Mouse (Mus musculus) heart, embryonic 11.5 days (tissue): ENCODE measurements around the gene Gatad1. TPM values are rescaled to one million over a fixed set of nuclear protein-coding genes. Genes with fewer than 3 reads are reported as not detected.

ENCODE experiments used
- ATAC-seq: fragments of 200-750 bp; cut with Nextera tagmentation; replicated peaks from 2 replicates; pipeline ENCODE4 v1.8.0; 2017; ENCODE audit warnings: moderate library complexity; ENCODE audit not compliant: insufficient number of reproducible peaks, low FRiP score, low TSS enrichment
- H3K27ac ChIP-seq: fragments of 300-500 bp; sonication (generic); 2 replicates; pipeline ENCODE4 v1.5.1; 2014; ENCODE audit warnings: mild to moderate bottlenecking, low read depth, low read length
- H3K27me3 ChIP-seq: fragments of 300-500 bp; sonication (generic); 2 replicates; pipeline ENCODE4 v1.6.1; 2014; ENCODE audit warnings: mild to moderate bottlenecking, low read length, mixed read lengths; ENCODE audit not compliant: control insufficient read depth, insufficient read depth
- H3K36me3 ChIP-seq: fragments of 300-500 bp; sonication (generic); 2 replicates; pipeline ENCODE4 v1.6.1; 2014; ENCODE audit warnings: mild to moderate bottlenecking, low read length, moderate library complexity, mixed read lengths; ENCODE audit not compliant: control insufficient read depth, insufficient read depth
- H3K4me1 ChIP-seq: fragments of 300-500 bp; sonication (generic); 2 replicates; pipeline ENCODE4 v1.6.1; 2014; ENCODE audit warnings: low read length; ENCODE audit not compliant: control insufficient read depth, insufficient read depth
- H3K4me2 ChIP-seq: fragments of 300-500 bp; sonication (generic); 2 replicates; pipeline ENCODE4 v1.6.1; 2014; ENCODE audit warnings: mild to moderate bottlenecking, moderate library complexity
- H3K4me3 ChIP-seq: fragments of 300-500 bp; sonication (generic); 2 replicates; pipeline ENCODE4 v1.5.1; 2014; ENCODE audit warnings: low read depth, low read length
- H3K9ac ChIP-seq: fragments of 300-500 bp; sonication (generic); 2 replicates; pipeline ENCODE4 v1.6.1; 2014; ENCODE audit warnings: mild to moderate bottlenecking, low read depth, low read length, moderate library complexity
- H3K9me3 ChIP-seq: fragments of 300-500 bp; sonication (generic); replicated peaks from 2 replicates; pipeline ENCODE4 v1.6.1; 2016; ENCODE audit warnings: low read length; ENCODE audit not compliant: control insufficient read depth
- WGBS: fragments of 180-500 bp; shearing (Covaris S2); extraction: QIAGEN DNeasy Blood & Tissue Kit; methylation state at CpG from one replicate; pipeline ENCODE4 v1.1.7; 2014; ENCODE audit not compliant: insufficient replicate concordance; 5-methylcytosine and 5-hydroxymethylcytosine counted together
- polyA plus RNA-seq: library from polyadenylated mRNA; unstranded; fragments of >200 nt; fragmentation: Nextera tagmentation; extraction: Ambion mirVana; gene quantifications from 2 replicates; pipeline ENCODE4 v1.2.1, GENCODE M21; 2014

The Gatad1 gene
- polyA plus RNA-seq, 1 experiment from 2014 or later, result 57.9 TPM

DNA sequence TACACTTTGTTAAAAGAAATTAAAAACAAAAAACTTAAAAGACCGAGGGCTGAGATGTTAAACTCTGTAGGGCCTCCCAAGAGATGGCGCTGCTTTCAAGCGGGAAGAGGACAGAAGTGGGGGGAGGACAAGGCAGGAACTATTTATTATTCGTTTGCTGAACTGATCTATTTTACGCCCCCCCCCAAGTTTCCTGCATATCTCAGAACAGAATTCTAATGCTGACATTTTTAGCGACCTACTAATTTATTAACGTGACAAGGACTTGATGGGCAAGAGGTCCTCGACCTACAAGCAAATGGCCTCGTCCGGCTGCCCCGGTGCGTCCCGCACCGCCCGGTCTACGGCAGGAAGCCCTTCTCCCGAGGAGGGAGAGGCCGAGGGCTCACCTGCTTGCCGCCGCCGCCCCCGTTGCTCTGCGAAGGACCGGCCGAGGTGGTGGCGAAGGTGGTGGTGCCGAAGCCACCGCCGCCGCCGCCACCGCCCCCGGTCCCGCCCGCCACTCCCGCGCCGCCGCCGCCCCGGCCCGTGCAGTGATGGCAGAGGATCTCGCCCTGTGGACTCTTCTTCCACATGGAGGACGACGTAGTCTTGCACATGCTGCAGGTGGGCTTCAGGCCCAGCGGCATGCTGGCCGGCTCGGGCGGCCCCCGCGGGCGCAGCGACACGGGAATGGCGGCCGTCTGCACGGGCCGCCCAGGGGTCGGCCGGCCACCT lies 9.8 kb downstream of the Gatad1 start:
- Histone ChIP-seq H3K4me1 (peaks cover 3% of the 10 kb centered on the region; the same call in 1 of the 2 replicates), H3K27me3 (no peaks in the 10 kb centered on the region), H3K36me3 (peaks cover 9% of the 10 kb centered on the region), H3K4me3 (peak overlapping the region; percentile 99), H3K9me3 (no peaks in the 10 kb centered on the region), H3K27ac (peak overlapping the region; percentile 77), H3K9ac (peak overlapping the region; percentile 86), H3K4me2 (peak overlapping the region; percentile 63)
- under 1% methylated on average over 56 of the region's 60 CpGs for WGBS
- ATAC-seq, result peak; percentile 64

DNA sequence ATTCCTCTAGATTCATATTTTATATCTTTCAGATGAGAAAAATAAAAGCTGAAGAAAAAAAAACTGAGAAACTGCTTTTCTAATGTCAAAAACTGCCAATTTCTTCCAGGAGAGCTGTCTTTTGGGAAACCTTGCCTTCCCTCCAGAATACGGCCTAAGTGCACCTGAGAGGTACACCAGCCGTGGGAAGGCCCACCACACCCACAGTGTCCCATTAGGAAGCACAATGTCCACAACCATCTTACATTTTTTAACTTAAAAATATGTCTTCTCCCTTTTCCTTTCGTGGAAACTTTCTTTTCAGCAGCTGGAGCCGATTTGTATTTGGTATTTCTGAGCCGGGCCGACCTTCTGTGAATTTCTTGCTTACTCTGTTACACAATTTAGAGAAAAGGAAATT lies 10.4 kb downstream of the Gatad1 start:
- Histone ChIP-seq H3K36me3 (peaks cover 9% of the 10 kb centered on the region), H3K4me3 (peak overlapping the region; percentile 99), H3K27me3 (no peaks in the 10 kb centered on the region), H3K9ac (peak overlapping the region; percentile 86), H3K27ac (no peak overlapping the region), H3K9me3 (no peaks in the 10 kb centered on the region), H3K4me2 (peak overlapping the region; percentile 63), H3K4me1 (peaks cover 3% of the 10 kb centered on the region; the same call in 1 of the 2 replicates)
- ATAC-seq, result no peak
- 27% methylated on average over 6 of the region's 6 CpGs for WGBS

DNA sequence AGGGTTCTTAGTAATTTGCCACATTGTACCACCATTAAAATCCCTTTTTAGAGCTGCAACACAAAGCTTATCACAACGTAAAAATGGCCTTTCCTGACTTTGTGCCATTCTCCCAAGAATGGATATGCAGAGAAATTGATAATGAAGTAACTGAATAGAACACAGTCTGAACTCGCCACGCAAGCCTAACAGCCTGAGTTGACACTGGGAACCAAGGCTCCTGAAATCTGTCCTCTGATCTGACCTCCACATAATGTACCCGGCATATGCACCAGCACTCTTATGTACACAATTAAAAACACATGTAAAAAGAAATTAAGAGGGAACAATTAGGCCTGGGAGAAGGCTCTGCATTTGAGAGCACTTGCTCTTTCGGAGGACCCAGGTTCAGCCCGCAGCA lies 11.7 kb downstream of the Gatad1 start:
- WGBS, result 80% methylated on average over 6 of the region's 6 CpGs
- ATAC-seq, result no peak
- Histone ChIP-seq H3K27ac (no peak overlapping the region), H3K4me2 (no peak overlapping the region), H3K4me1 (peaks cover 3% of the 10 kb centered on the region; the same call in 1 of the 2 replicates), H3K9me3 (no peaks in the 10 kb centered on the region), H3K36me3 (peaks cover 9% of the 10 kb centered on the region), H3K9ac (0 out of 2 replicates have a peak overlapping the region, but pooled peaks have one; percentile 34), H3K27me3 (no peaks in the 10 kb centered on the region), H3K4me3 (no peak overlapping the region)

DNA sequence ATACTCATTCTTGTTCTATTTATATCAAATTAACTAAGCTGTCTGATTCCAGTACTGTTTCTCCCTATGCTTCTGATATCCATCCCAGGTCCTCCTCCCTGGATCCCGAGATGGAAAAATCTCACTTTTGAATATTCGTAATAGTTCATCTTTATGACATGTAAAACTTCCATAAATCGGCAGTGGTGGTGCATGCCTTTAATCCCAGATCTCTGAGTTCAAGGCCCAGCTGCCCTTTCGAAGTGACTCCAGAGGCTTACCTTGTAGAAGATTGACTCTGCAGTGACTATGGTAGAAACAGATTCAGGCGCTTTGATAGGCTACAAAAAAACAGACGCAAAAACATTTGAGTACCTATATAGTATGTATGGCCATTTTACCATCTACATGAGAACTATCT lies 12.4 kb downstream of the Gatad1 start:
- H3K36me3 ChIP-seq, result peaks cover 9% of the 10 kb centered on the region
- ATAC-seq, result no peak
- no peak overlapping the region for H3K27ac ChIP-seq
- no peaks in the 10 kb centered on the region for H3K27me3 ChIP-seq
- WGBS, result 87% methylated on average over 6 of the region's 6 CpGs
- H3K4me2 ChIP-seq, result no peak overlapping the region
- H3K9ac ChIP-seq, result no peak overlapping the region
- no peaks in the 10 kb centered on the region for H3K9me3 ChIP-seq
- H3K4me1 ChIP-seq, result peaks cover 3% of the 10 kb centered on the region; the same call in 1 of the 2 replicates
- no peak overlapping the region for H3K4me3 ChIP-seq

DNA sequence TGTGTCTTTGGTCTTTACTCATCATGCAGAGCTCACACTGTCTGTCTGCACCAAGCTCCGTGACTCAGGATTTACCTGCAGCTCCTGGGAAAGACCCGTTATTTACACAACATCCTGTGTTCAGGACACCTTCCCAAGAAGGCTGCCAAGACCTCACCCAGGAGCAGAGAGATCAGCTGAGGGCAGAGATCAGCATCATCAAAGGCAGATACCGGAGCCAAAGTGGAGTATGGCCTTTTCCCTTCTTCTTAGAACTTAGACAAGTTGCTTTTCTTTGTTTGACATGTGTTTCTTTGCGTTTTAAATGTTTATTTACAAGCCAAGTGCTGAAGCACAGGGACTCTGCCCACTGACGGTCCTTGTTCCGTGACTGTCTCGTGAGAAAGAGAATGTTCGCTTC lies 21.7 kb downstream of the Gatad1 start:
- no peak overlapping the region for H3K4me3 ChIP-seq
- 77% methylated on average over 8 of the region's 8 CpGs for WGBS
- no peak for ATAC-seq

DNA sequence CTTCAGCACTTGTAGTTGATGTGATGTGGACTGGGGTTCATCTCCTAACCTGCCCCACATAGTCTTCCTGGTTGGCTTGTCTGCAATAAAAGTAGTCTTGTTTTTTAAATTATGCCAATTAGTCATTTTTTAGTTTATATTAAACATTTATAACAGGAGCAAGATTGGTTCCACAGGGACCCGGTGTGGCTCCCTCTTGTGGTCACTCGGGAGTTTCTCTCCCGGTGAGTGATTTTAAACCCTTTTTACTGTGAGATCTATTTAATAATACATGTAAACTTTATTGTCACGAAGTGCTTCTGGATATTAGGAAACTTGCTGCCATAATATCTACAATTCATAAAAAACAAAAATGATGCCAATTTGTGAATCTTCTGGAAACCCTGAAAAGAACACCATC lies 23.0 kb downstream of the Gatad1 start:
- Histone ChIP-seq H3K4me2 (no peak overlapping the region), H3K4me3 (no peak overlapping the region), H3K4me1 (no peaks in the 10 kb centered on the region), H3K9ac (no peak overlapping the region), H3K27me3 (no peaks in the 10 kb centered on the region), H3K27ac (no peak overlapping the region), H3K9me3 (no peaks in the 10 kb centered on the region), H3K36me3 (peaks cover 10% of the 10 kb centered on the region)
- 65% methylated on average over 4 of the region's 4 CpGs for WGBS
- ATAC-seq, result no peak

More for the DNA sequence above, 21.7 kb downstream of the Gatad1 start:
- Histone ChIP-seq H3K27ac (no peak overlapping the region), H3K27me3 (no peaks in the 10 kb centered on the region), H3K36me3 (peaks cover 10% of the 10 kb centered on the region), H3K9ac (no peak overlapping the region), H3K4me2 (no peak overlapping the region), H3K9me3 (no peaks in the 10 kb centered on the region), H3K4me1 (no peaks in the 10 kb centered on the region)

DNA sequence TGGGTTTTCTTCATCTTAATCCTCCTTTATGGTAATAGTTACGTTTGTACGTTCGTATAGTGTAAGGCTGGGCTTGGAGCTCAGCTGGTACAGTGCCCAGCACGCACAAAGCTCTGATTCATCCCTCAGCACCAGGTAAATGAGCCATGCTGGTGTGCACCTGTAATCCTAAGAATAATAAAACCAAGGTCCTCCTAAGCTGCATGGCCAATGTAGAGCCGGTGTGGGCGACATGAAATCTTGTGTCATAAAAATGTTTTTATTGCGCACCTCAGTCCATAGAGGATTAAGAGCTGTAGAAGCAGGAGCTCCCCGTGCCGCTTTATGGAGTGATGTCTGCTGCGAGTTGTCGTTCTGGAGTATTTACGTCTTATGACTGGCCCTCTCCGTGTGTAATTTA lies 23.7 kb downstream of the Gatad1 start:
- no peaks in the 10 kb centered on the region for H3K4me1 ChIP-seq
- H3K4me3 ChIP-seq, result no peak overlapping the region
- H3K27me3 ChIP-seq, result no peaks in the 10 kb centered on the region
- no peak overlapping the region for H3K27ac ChIP-seq
- no peak overlapping the region for H3K9ac ChIP-seq
- peaks cover 10% of the 10 kb centered on the region for H3K36me3 ChIP-seq
- no peaks in the 10 kb centered on the region for H3K9me3 ChIP-seq
- WGBS, result 91% methylated on average over 13 of the region's 13 CpGs
- ATAC-seq, result no peak
- H3K4me2 ChIP-seq, result no peak overlapping the region

DNA sequence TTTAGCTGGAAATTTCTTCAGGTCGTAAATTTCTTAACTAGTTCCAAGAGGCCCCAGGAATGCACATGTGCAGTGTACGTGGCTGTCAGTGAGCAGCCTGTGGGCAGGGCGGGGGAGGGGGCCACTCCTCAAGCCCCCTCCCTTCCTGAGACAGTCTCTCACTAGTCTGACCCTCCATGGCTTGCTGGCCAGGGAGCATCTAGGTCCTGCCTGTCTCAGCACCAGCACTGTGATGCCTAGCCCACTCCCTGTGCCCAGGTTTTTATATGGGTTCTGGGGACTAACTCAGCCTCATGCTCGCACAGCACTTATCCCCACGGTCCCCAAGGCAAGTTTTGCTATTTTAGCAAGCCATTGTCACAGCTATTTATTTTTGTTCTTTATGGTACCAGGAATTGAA lies 24.7 kb downstream of the Gatad1 start:
- no peak overlapping the region for H3K4me3 ChIP-seq
- no peak overlapping the region for H3K9ac ChIP-seq
- no peaks in the 10 kb centered on the region for H3K9me3 ChIP-seq
- no peak overlapping the region for H3K27ac ChIP-seq
- ATAC-seq, result no peak
- WGBS, result 74% methylated on average over 5 of the region's 5 CpGs
- H3K36me3 ChIP-seq, result peaks cover 10% of the 10 kb centered on the region
- H3K4me1 ChIP-seq, result no peaks in the 10 kb centered on the region
- no peaks in the 10 kb centered on the region for H3K27me3 ChIP-seq
- no peak overlapping the region for H3K4me2 ChIP-seq
